Mouse (Mus musculus): ENCODE measurements around the gene Cntfr. TPM values are rescaled to one million over a fixed set of nuclear protein-coding genes. Genes with fewer than 3 reads are reported as not detected.
A peak's percentile ranks its signal among the peaks of the same experiment; 100 is the strongest.

The Cntfr gene
- polyA plus RNA-seq, 1 experiment from 2014 or later, result 32.8 TPM

DNA sequence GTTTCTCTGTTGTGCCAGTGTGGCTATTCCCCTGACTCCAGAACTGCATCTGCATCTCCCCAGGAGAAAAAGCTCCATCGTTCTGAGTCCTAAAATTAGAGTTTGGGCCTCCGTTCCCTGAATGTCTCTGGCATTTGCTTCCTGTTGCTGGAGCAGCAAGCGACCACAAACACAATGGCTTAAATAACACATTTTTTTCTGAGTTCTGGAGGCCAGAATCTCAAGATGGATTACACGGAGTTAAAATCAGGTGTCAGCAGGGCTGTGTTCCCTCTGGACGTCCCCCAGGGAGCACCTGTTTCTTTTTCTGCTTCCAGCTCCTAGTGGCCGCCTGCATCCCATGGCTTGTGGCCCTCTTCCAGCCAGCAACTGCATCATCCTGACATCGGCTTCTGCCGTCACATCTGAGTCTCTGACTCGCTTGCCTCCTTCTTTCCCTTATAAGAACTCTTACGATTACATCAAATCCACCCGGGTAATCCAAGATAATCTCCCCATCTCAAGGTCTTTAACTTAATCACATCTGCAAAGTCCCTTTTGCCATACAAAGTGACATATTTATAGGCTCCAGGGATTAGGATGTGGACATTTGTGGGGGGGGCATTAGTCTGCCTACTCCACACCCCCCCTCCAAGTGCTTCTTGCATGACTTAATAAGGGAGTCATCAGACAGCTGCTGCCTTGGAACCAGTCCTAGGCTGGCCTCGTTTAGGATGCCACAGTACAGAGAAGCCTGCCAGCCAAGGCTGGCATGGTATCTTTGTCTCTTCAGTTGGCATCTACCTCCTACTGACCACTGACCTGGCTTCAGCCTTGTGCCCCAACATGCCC, 77.8 kb downstream of the Cntfr start:
- H3K27me3 ChIP-seq (replicated peaks), result 0 out of 2 replicates have a peak, but pooled peaks cover 10% of the 10 kb centered on the region
- no peaks in the 10 kb centered on the region for H3K9me3 ChIP-seq
- no peak overlapping the region for H3K4me3 ChIP-seq
- peaks cover 14% of the 10 kb centered on the region for H3K4me1 ChIP-seq
- H3K4me2 ChIP-seq (replicated peaks), result no peak overlapping the region
- H3K9ac ChIP-seq, result no peak overlapping the region
- H3K27ac ChIP-seq, result no peak overlapping the region
- 60% methylated on average over 12 of the region's 12 CpGs for WGBS
- ATAC-seq (ENCODE audit: low FRiP score, low read depth), result no peak
- H3K36me3 ChIP-seq, result no peaks in the 10 kb centered on the region

- Histone ChIP-seq H3K9me3 (no peaks in the 10 kb centered on the region), H3K4me3 (no peak overlapping the region), H3K4me1 (peaks cover 34% of the 10 kb centered on the region), H3K36me3 (no peaks in the 10 kb centered on the region), H3K9ac (no peak overlapping the region), H3K27me3 (replicated peaks) (0 out of 2 replicates have a peak, but pooled peaks cover 10% of the 10 kb centered on the region), H3K27ac (no peak overlapping the region), H3K4me2 (replicated peaks) (no peak overlapping the region)
- peak; percentile 17 for ATAC-seq (ENCODE audit: low FRiP score, low read depth)
- 64% methylated on average over 9 of the region's 9 CpGs for whole genome bisulfite sequencing
These were observed 81.0 kb downstream of the Cntfr start for GRCm38 (mm10) chr4:41615661-41616599.

- 0 out of 2 replicates have a peak, but pooled peaks cover 8% of the 10 kb centered on the region for H3K27me3 ChIP-seq (replicated peaks)
- H3K27ac ChIP-seq, result no peak overlapping the region
- no peak overlapping the region for H3K4me2 ChIP-seq (replicated peaks)
- H3K4me3 ChIP-seq, result no peak overlapping the region
- no peaks in the 10 kb centered on the region for H3K9me3 ChIP-seq
- H3K4me1 ChIP-seq, result peaks cover 37% of the 10 kb centered on the region
- no peak overlapping the region for H3K9ac ChIP-seq
- ATAC-seq (ENCODE audit: low FRiP score, low read depth), result no peak
- H3K36me3 ChIP-seq, result no peaks in the 10 kb centered on the region
- 7% methylated on average over 7 of the region's 7 CpGs for WGBS
These were observed 82.7 kb downstream of the Cntfr start for GRCm38 (mm10) chr4:41614156-41614555.

DNA sequence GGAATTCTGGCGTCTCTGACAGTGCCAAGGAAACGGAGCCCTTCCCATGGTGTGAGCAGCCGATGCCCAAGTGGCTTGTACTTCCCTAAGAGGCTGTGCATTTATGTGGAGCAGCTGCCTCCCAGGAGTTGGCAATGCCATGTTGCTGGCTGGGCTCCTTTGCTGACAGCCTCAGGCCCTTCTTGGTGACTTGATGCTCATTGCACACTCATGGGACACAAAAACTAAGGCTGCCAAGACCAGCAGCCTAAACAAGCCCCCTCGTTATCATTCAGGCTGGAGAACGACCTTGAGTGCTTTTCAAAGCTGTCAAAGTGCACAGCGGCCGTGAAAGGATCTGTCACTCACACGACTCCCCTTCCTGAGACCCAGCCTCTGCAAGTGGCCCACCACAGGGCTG, 84.7 kb downstream of the Cntfr start:
- no peak for ATAC-seq (ENCODE audit: low FRiP score, low read depth)
- Histone ChIP-seq H3K9ac (0 out of 2 replicates have a peak overlapping the region, but pooled peaks have one; percentile 4), H3K4me2 (replicated peaks) (no peak overlapping the region), H3K4me3 (no peak overlapping the region), H3K27ac (no peak overlapping the region), H3K4me1 (peaks cover 29% of the 10 kb centered on the region), H3K36me3 (no peaks in the 10 kb centered on the region), H3K27me3 (replicated peaks) (0 out of 2 replicates have a peak, but pooled peaks cover 8% of the 10 kb centered on the region), H3K9me3 (no peaks in the 10 kb centered on the region)
- WGBS, result 37% methylated on average over 8 of the region's 8 CpGs

GRCm38 (mm10) chr4:41610594-41610980, 86.3 kb downstream of the Cntfr start:
- H3K36me3 ChIP-seq, result no peaks in the 10 kb centered on the region
- WGBS, result 29% methylated on average over 6 of the region's 6 CpGs
- no peak for ATAC-seq (ENCODE audit: low FRiP score, low read depth)
- no peak overlapping the region for H3K4me2 ChIP-seq (replicated peaks)
- no peaks in the 10 kb centered on the region; the same call in 1 of the 2 replicates for H3K9me3 ChIP-seq
- 0 out of 2 replicates have a peak, but pooled peaks cover 8% of the 10 kb centered on the region for H3K27me3 ChIP-seq (replicated peaks)
- H3K4me3 ChIP-seq, result no peak overlapping the region
- H3K27ac ChIP-seq, result no peak overlapping the region
- no peak overlapping the region for H3K9ac ChIP-seq
- peaks cover 28% of the 10 kb centered on the region for H3K4me1 ChIP-seq

DNA sequence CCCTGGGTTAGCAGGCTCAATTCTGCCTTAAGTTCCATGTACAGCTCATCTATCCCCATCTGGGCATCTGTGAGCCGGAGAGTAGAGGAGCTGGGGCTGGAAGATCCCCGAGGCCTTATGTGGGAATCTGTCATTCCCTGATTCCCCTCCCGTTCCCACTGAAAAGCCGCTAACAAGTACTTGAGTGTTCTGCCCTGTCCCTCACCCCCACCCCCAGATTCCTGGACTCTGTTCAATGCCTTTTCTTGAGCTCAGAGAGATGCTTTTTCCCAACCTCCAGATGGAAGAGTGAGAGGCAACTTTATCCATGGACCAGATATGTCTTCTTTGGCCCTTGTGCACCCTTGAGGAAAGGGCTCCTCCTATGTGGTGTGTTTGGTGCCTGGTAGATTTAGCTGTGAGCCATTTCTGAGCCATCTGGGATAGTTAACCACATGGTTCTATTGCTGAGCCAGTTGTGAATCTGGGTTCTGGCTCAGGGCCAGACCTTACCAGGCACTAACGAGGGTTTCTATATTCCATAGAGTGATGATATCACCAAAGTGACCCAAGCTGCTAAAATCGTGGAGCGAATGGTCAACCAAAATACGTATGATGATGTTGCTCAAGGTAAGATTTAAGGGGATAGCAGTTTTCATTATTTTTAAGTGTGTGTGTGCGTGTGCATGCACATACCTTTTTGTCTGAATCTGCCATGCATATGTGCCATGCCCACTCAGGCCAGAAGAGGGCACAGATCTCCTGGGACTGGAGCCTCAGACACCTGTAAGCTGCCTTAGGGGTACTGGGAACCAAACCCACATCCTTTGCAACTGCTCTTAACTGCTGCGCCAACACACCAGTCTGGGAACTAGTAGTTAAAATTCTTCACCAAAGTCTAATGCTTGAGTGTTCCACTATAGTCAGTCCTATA, 87.0 kb downstream of the Cntfr start:
- no peaks in the 10 kb centered on the region for H3K36me3 ChIP-seq
- H3K4me3 ChIP-seq, result no peak overlapping the region
- H3K9me3 ChIP-seq, result no peaks in the 10 kb centered on the region; the same call in 1 of the 2 replicates
- H3K4me1 ChIP-seq, result peaks cover 27% of the 10 kb centered on the region
- H3K27me3 ChIP-seq (replicated peaks), result 0 out of 2 replicates have a peak, but pooled peaks cover 1% of the 10 kb centered on the region
- H3K9ac ChIP-seq, result no peak overlapping the region
- WGBS, result 78% methylated on average over 10 of the region's 10 CpGs
- H3K27ac ChIP-seq, result no peak overlapping the region
- ATAC-seq (ENCODE audit: low FRiP score, low read depth), result no peak
- H3K4me2 ChIP-seq (replicated peaks), result no peak overlapping the region

Other genes with a start within 250 kb of the Cntfr start
- 10.0 TPM in 2 replicates for gene Kif24, start 232.2 kb downstream of the Cntfr start, polyA plus RNA-seq (2016; fragmentation: Nextera tagmentation; extraction: Ambion mirVana)
- 54.3 and 57.6 TPM in 2 replicates for gene Nudt2, start 231.9 kb downstream of the Cntfr start, polyA plus RNA-seq (2016; fragmentation: Nextera tagmentation; extraction: Ambion mirVana)
- 6.4 and 8.9 TPM in 2 replicates for gene AI464131, start 194.0 kb downstream of the Cntfr start, polyA plus RNA-seq (2016; fragmentation: Nextera tagmentation; extraction: Ambion mirVana)
- 3.7 and 5.1 TPM in 2 replicates for gene 1110017D15Rik, start 179.8 kb downstream of the Cntfr start, polyA plus RNA-seq (2016; fragmentation: Nextera tagmentation; extraction: Ambion mirVana)
- 17.4 and 18.3 TPM in 2 replicates for gene Fam219a, start 127.6 kb downstream of the Cntfr start, polyA plus RNA-seq (2016; fragmentation: Nextera tagmentation; extraction: Ambion mirVana)
- gene Dnaic1, start 127.3 kb downstream of the Cntfr start, polyA plus RNA-seq (2016; fragmentation: Nextera tagmentation; extraction: Ambion mirVana), result 1.8 and 1.9 TPM in 2 replicates
- gene Enho, start 56.8 kb downstream of the Cntfr start, polyA plus RNA-seq (2016; fragmentation: Nextera tagmentation; extraction: Ambion mirVana), result 73.6 and 74.1 TPM in 2 replicates
- 73.3 and 79.5 TPM in 2 replicates for gene Il11ra1, start 2.9 kb upstream of the Cntfr start, polyA plus RNA-seq (2016; fragmentation: Nextera tagmentation; extraction: Ambion mirVana)
- gene Rpp25l, start 16.4 kb upstream of the Cntfr start, polyA plus RNA-seq (2016; fragmentation: Nextera tagmentation; extraction: Ambion mirVana), result 65.9 and 66.9 TPM in 2 replicates
- 225 and 233 TPM in 2 replicates for gene Dctn3, start 26.1 kb upstream of the Cntfr start, polyA plus RNA-seq (2016; fragmentation: Nextera tagmentation; extraction: Ambion mirVana)
- 1.4 and 1.5 TPM in 2 replicates for gene Arid3c, start 34.1 kb upstream of the Cntfr start, polyA plus RNA-seq (2016; fragmentation: Nextera tagmentation; extraction: Ambion mirVana)
- gene Galt, start 58.1 kb upstream of the Cntfr start, polyA plus RNA-seq (2016; fragmentation: Nextera tagmentation; extraction: Ambion mirVana), result 25.2 and 27.3 TPM in 2 replicates
- gene Sigmar1, start 59.1 kb upstream of the Cntfr start, polyA plus RNA-seq (2016; fragmentation: Nextera tagmentation; extraction: Ambion mirVana), result 60.7 and 63.7 TPM in 2 replicates
- gene Ccl27a, start 77.2 kb upstream of the Cntfr start, polyA plus RNA-seq (2016; fragmentation: Nextera tagmentation; extraction: Ambion mirVana), result 133 and 136 TPM in 2 replicates
- gene Gm21541, start 206.5 kb upstream of the Cntfr start, polyA plus RNA-seq (2016; fragmentation: Nextera tagmentation; extraction: Ambion mirVana), result not detected in 2 replicates
- 4.6 TPM in 2 replicates for gene Gm20878, start 244.5 kb upstream of the Cntfr start, polyA plus RNA-seq (2016; fragmentation: Nextera tagmentation; extraction: Ambion mirVana)

Data from neural tube, embryonic 12.5 days (tissue).